8 mouse cellular contexts compared by ENCODE assay signal in the genomic region with DNA sequence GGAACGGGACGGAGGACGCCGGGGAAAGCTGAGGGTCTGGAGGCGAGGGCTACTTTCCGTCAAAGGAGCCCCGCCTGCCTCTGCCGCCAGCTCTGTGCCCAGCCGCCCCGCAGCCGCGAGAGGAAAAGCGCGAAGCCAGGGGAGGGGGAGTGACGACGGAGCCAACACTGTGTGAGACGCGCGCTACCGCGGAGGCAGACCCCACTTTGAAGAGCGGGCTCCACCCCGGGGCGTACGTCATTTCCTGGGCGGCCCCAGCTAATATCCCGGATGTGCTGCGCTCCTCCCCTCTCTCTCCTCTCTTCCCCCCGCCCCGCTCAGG. TPM values are rescaled to one million over a fixed set of nuclear protein-coding genes. Genes with fewer than 3 reads are reported as not detected.
A peak's percentile ranks its signal among the peaks of the same experiment; 100 is the strongest.
DNase-seq lines count a peak whose midpoint lies in the region; ATAC-seq and TF ChIP-seq lines count a peak whose summit lies in the region.

No protein-coding gene starts in this region.

- H3K4me1 ChIP-seq in ES-Bruce4 (ENCODE audit: control insufficient read depth, insufficient read depth, low read length), result no peaks in the 10 kb centered on the region
- H3K4me1 ChIP-seq in forebrain, embryonic 12.5 days, result peaks cover 9% of the 10 kb centered on the region
- peaks cover 5% of the 10 kb centered on the region for H3K4me1 ChIP-seq in heart, postnatal 0 days (ENCODE audit: control insufficient read depth, insufficient read depth)
- H3K4me1 ChIP-seq in liver, embryonic 14.5 days (replicated peaks; ENCODE audit: control insufficient read depth in 2 of 2, insufficient read depth in 2 of 2, low read length in 1 of 2), result peaks cover 2 to 5% of the 10 kb centered on the region in 2 experiments; a peak in 3 of 4 replicates
- H3K4me1 ChIP-seq in stomach, postnatal 0 days (replicated peaks; ENCODE audit: control insufficient read depth, insufficient read depth), result no peaks in the 10 kb centered on the region

- TF ChIP-seq EP300 in ES-Bruce4 (IDR thresholded peaks at IDR 0.05; ENCODE audit: insufficient read depth, low read depth, low read length), result no peak
- TF ChIP-seq EP300 in heart, postnatal 0 days (IDR thresholded peaks at IDR 0.05; ENCODE audit: low read depth), result peak; percentile 73; the same call in 1 of the 2 replicates
- no peak for TF ChIP-seq EP300 in liver, embryonic 14.5 days (IDR thresholded peaks at IDR 0.05; ENCODE audit: low read depth)
- TF ChIP-seq EP300 in stomach, postnatal 0 days (optimal IDR thresholded peaks at IDR 0.05), result no peak

- H3K36me3 ChIP-seq in ES-Bruce4 (ENCODE audit: control insufficient read depth, insufficient read depth, low read length, poor library complexity, severe bottlenecking), result no peaks in the 10 kb centered on the region
- no peaks in the 10 kb centered on the region for H3K36me3 ChIP-seq in forebrain, embryonic 12.5 days (replicated peaks)
- H3K36me3 ChIP-seq in heart, postnatal 0 days (replicated peaks; ENCODE audit: control insufficient read depth, insufficient read depth, low read length), result no peaks in the 10 kb centered on the region
- no peaks in the 10 kb centered on the region for H3K36me3 ChIP-seq in liver, embryonic 14.5 days (replicated peaks; ENCODE audit: control insufficient read depth, insufficient read depth, low read depth)
- no peaks in the 10 kb centered on the region for H3K36me3 ChIP-seq in stomach, postnatal 0 days (ENCODE audit: control insufficient read depth, insufficient read depth, low read length)

- WGBS in forebrain, embryonic 12.5 days, result 0% methylated on average over 22 of the region's 30 CpGs
- WGBS in heart, postnatal 0 days, result 0% methylated on average over 21 of the region's 30 CpGs
- WGBS in liver, embryonic 14.5 days (ENCODE audit: insufficient replicate concordance), result 1% methylated on average over 27 of the region's 30 CpGs
- WGBS in stomach, postnatal 0 days, result 0% methylated on average over 23 of the region's 30 CpGs

- TF ChIP-seq CTCF in ES-Bruce4 (IDR thresholded peaks at IDR 0.05; ENCODE audit: low read depth, low read length), result no peak
- TF ChIP-seq CTCF in heart, postnatal 0 days (IDR thresholded peaks at IDR 0.05; ENCODE audit: low read depth), result no peak
- TF ChIP-seq CTCF in liver, embryonic 14.5 days (IDR thresholded peaks at IDR 0.05; ENCODE audit: low read depth), result no peak
- no peak for TF ChIP-seq CTCF in stomach, postnatal 0 days (IDR thresholded peaks at IDR 0.05; ENCODE audit: low read depth)

- no peaks in the 10 kb centered on the region for H3K9me3 ChIP-seq in ES-Bruce4 (replicated peaks; ENCODE audit: control insufficient read depth, insufficient read depth, low read length, poor library complexity, severe bottlenecking)
- no peaks in the 10 kb centered on the region for H3K9me3 ChIP-seq in forebrain, embryonic 12.5 days
- H3K9me3 ChIP-seq in heart, postnatal 0 days (replicated peaks; ENCODE audit: control insufficient read depth, low read length), result no peaks in the 10 kb centered on the region
- H3K9me3 ChIP-seq in liver, embryonic 14.5 days (ENCODE audit: control insufficient read depth, low read length), result no peaks in the 10 kb centered on the region
- H3K9me3 ChIP-seq in stomach, postnatal 0 days (ENCODE audit: control insufficient read depth, low read length), result no peaks in the 10 kb centered on the region

- H3K27ac ChIP-seq in ES-Bruce4 (ENCODE audit: insufficient read depth, low read length), result peak overlapping the region; percentile 78
- peak overlapping the region; percentile 100 for H3K27ac ChIP-seq in forebrain, embryonic 12.5 days
- peak overlapping the region; percentile 100 for H3K27ac ChIP-seq in heart, postnatal 0 days (ENCODE audit: low read depth)
- peak overlapping the region; percentile 90 for H3K27ac ChIP-seq in liver, embryonic 14.5 days
- peak overlapping the region; percentile 100 for H3K27ac ChIP-seq in stomach, postnatal 0 days (replicated peaks)

- peak overlapping the region; percentile 92 for H3K9ac ChIP-seq in ES-Bruce4 (ENCODE audit: low read depth, poor library complexity, severe bottlenecking)
- peak overlapping the region; percentile 97 for H3K9ac ChIP-seq in forebrain, embryonic 12.5 days
- H3K9ac ChIP-seq in heart, postnatal 0 days (replicated peaks; ENCODE audit: low read depth, low read length), result peak overlapping the region; percentile 92
- peak overlapping the region; percentile 91 for H3K9ac ChIP-seq in liver, embryonic 14.5 days (replicated peaks)
- peak overlapping the region; percentile 94 for H3K9ac ChIP-seq in stomach, postnatal 0 days (ENCODE audit: low read length)

- H3K4me2 ChIP-seq in forebrain, embryonic 12.5 days, result peak overlapping the region; percentile 43
- H3K4me2 ChIP-seq in heart, postnatal 0 days (ENCODE audit: low read depth, low read length), result peak overlapping the region; percentile 87
- peak overlapping the region; percentile 91 for H3K4me2 ChIP-seq in liver, embryonic 14.5 days (ENCODE audit: low read depth)
- H3K4me2 ChIP-seq in stomach, postnatal 0 days (replicated peaks; ENCODE audit: low read depth), result peak overlapping the region; percentile 88

- peak overlapping the region; percentile 100 for H3K4me3 ChIP-seq in ES-Bruce4 (ENCODE audit: low read depth, low read length)
- peak overlapping the region; percentile 77 for H3K4me3 ChIP-seq in forebrain, embryonic 12.5 days (replicated peaks)
- peak overlapping the region; percentile 99 for H3K4me3 ChIP-seq in heart, postnatal 0 days (ENCODE audit: low read depth, low read length)
- H3K4me3 ChIP-seq in liver, embryonic 14.5 days (ENCODE audit: insufficient read depth in 1 of 2, low read depth in 2 of 2, low read length in 2 of 2), result peak overlapping the region; percentile 96 to 97
- H3K4me3 ChIP-seq in stomach, postnatal 0 days (ENCODE audit: low read depth, low read length), result peak overlapping the region; percentile 95

- TF ChIP-seq POLR2A in ES-Bruce4 (IDR thresholded peaks at IDR 0.05; ENCODE audit: insufficient read depth, low read length), result peak; percentile 92

- no peaks in the 10 kb centered on the region for H3K27me3 ChIP-seq in ES-Bruce4 (ENCODE audit: control insufficient read depth, insufficient read depth, low read length, poor library complexity, severe bottlenecking)
- H3K27me3 ChIP-seq in forebrain, embryonic 12.5 days, result no peaks in the 10 kb centered on the region
- H3K27me3 ChIP-seq in heart, postnatal 0 days (ENCODE audit: control insufficient read depth, insufficient read depth, low read length), result no peaks in the 10 kb centered on the region
- H3K27me3 ChIP-seq in liver, embryonic 14.5 days (ENCODE audit: control insufficient read depth, insufficient read depth, low read length), result no peaks in the 10 kb centered on the region
- no peaks in the 10 kb centered on the region for H3K27me3 ChIP-seq in stomach, postnatal 0 days (ENCODE audit: control insufficient read depth, insufficient read depth, low read length)

- DNase-seq in c-Kit-positive CD71-positive TER-119-negative erythroid progenitor cells, embryonic 14.5 days (ENCODE audit: low read depth), result peak; percentile 87
- peak; percentile 95 for DNase-seq in heart, postnatal 0 days (ENCODE audit: low spot score)
- peak; percentile 94 to 95 for DNase-seq in kidney, postnatal 36 days
- DNase-seq in liver, embryonic 14.5 days (ENCODE audit: low read depth in 3 of 3, low spot score in 3 of 3), result peak; percentile 86 to 89 (median 87)
- DNase-seq in neural tube, embryonic 10.5 days (ENCODE audit: extremely low spot score, low spot score), result peak; percentile 97
- peak; percentile 97 for DNase-seq in stomach, postnatal 0 days (ENCODE audit: low spot score)

- peak; percentile 98 for ATAC-seq in forebrain, embryonic 12.5 days (ENCODE audit: low FRiP score)
- ATAC-seq in heart, postnatal 0 days (ENCODE audit: insufficient read depth, low read depth), result peak; percentile 98
- ATAC-seq in liver, embryonic 14.5 days (ENCODE audit: insufficient read depth), result peak; percentile 97
- peak; percentile 99 for ATAC-seq in stomach, postnatal 0 days (ENCODE audit: low FRiP score, low TSS enrichment)

RNA-seq across cellular contexts. Expression of a gene that starts 0.4 kb away (rescaled TPM):
- 11.9 and 14.4 TPM in 2 replicates for polyA plus RNA-seq in ES-Bruce4 (2011; ENCODE audit: insufficient read depth, insufficient read length, low read depth, missing spikeins)
- polyA plus RNA-seq in forebrain, embryonic 12.5 days (2016; fragmentation: Nextera tagmentation; extraction: Ambion mirVana), result 34.2 and 36.6 TPM in 2 replicates
- 1.2 and 6.8 TPM in 2 replicates for total RNA-seq in heart, postnatal 0 days (2014; rRNA removed; ENCODE audit: low replicate concordance)
- polyA plus RNA-seq in heart, postnatal 0 days (2015; fragmentation: Nextera tagmentation; extraction: Ambion mirVana), result 1.6 and 2.0 TPM in 2 replicates
- 0.60 and 0.78 TPM in 2 replicates for polyA plus RNA-seq in liver, embryonic 14.5 days (2012; rRNA removed)
- 0.99 and 1.5 TPM in 2 replicates for polyA plus RNA-seq in liver, embryonic 14.5 days (2014; fragmentation: Nextera tagmentation; extraction: Ambion mirVana)
- 1.9 and 2.0 TPM in 2 replicates for polyA plus RNA-seq in stomach, postnatal 0 days (2015; fragmentation: Nextera tagmentation; extraction: Ambion mirVana)

Comparison
In these comparisons a context has a peak if more than half of its experiments do, and no peak if none do; other contexts are left out.
1. Peak in every context shown above with its lines: DNase-seq, ATAC-seq, H3K4me3 ChIP-seq and H3K27ac ChIP-seq.